Mouse (Mus musculus): Measurements from ENCODE around the gene Ano6.
A peak's percentile ranks its signal among the peaks of the same experiment; 100 is the strongest.

The Ano6 gene

GRCm38 (mm10) chr15:95790529-95791071 lies at the start of gene Ano6:
Gene Ano6 (plus strand): TSS chr15:95790843.
- DNase-seq (ENCODE audit: low spot score in 2 of 2): peak; percentile 81 to 88

DNA sequence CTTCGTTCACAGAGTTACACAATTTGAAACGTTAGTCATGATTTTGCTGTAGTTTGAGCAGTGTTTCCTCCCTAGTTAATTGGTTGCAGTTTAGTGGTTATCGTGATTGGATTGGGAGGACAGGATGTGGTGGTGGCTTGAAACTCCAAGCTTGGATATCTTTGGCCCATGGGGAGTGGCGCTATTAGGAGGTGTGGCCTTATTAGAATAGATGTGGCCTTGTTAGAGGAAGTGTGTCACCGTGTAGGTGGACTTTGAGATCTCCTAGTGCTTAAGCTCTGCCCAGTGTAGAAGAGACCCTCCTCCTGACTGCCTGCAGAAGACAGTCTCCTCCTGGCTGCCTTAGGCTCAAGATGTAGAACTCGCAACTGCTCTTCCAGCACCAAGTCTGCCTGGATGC lies 47.7 kb upstream of the Ano6 start:
- no peak for DNase-seq (ENCODE audit: low spot score in 2 of 2)

DNA sequence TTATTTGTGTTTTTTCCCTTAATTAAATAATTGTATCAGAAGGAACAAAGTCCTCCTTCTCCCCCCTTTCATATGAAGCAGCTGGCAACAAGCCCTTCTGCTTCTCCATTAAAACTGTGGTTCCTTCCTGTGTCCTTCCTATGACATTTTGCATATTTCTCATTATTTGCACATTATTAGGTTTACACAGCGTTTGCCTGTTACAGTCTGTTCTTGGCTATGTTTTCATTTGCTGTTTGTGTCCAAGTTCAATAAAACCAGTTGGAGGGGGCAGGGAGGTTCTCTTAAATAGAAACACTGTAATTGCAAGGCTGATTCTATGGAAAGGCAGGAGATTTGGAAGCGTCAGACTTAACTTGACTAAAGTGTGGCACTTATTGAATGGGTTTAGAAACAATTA lies 46.8 kb upstream of the Ano6 start:
- no peak for DNase-seq (ENCODE audit: low spot score in 2 of 2)

DNA sequence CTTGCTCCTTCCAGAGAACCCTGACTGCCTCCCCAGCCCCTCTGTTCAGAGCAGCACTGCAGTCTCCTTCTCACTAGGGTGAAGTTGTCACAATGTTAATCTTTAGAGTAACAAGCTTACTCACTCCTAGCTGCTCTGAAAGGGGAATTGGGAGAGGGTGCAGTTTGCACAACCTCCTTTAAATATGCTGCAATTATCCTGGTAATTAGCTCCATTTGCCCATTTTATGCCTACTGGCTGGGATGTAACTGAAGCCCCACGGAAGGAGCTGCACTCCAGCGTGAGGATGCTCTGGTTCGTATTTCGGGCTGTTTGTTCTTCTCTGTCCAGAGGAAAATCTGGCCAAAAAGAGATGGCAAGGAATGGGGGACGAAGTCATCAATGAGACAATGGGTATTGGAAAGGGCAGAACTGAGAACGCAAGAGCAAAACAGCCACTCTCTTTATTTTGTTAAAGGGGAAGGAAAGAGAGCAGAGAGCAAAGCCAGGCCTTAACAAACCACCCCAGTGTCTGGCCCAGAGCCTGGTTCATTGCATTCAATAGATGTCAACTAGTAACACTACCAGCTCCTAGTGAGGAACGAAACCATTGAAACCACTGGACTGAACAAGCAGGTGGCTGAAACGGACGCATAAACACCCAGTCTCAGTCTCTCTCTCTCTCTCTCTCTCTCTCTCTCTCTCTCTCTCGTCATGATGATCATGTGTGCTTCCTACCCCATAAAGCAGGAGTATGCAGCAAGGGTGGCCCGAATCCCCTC lies 45.1 kb upstream of the Ano6 start:
- no peak for DNase-seq (ENCODE audit: low spot score in 2 of 2)

- no peak for DNase-seq (ENCODE audit: low spot score in 2 of 2)
Observed at GRCm38 (mm10) chr15:95746513-95746912, 44.1 kb upstream of the Ano6 start.

DNA sequence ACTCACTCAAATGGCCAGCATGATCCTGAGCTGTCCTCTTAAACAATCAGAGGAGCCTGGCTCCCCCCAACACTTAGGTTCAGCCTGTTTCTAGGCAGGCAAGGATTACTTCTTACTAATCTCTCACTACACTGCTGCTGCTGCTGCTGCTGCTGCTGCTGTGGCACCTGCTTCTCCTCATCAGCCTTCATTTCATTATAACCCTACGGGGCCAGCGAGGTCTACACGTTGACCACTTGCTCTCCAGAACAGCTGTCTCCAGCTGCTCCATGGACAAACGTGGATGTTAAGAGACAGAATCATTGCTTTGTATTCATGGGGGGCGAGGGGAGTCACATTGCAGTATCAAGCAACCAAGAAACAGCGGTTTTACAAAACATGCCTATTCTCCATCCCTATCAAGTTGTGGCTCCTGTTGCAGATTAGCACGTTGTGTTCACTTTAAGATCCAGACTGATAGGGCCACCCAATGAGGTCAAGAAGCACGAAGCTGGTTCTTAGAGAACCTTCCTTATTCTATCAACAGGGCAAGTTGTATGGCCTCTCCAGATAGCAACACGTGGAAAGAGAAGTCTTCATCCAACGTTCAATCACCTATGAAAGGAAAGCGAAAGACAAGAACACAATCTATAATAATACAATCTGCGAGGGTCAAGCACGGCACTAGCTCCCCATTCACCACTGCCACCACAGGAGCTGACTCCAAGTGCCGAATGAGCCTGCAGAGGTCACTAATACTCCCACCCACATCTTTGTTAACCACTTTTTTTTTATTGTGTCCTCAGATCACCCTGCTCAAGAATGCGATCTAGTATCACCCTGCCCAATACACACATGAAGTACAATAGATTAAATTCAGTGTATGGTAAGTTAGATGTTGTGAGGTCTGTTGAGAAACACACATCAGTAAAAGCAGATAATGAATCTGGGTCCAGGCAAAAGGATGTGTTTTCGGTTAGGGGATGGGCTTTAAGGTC lies 43.4 kb upstream of the Ano6 start:
- DNase-seq (ENCODE audit: low spot score in 2 of 2): no peak

- DNase-seq (ENCODE audit: low spot score in 2 of 2): no peak
Observed at GRCm38 (mm10) chr15:95749216-95749615, 41.4 kb upstream of the Ano6 start.

GRCm38 (mm10) chr15:95750038-95750437 lies 40.6 kb upstream of the Ano6 start:
- no peak for DNase-seq (ENCODE audit: low spot score in 2 of 2)

DNA sequence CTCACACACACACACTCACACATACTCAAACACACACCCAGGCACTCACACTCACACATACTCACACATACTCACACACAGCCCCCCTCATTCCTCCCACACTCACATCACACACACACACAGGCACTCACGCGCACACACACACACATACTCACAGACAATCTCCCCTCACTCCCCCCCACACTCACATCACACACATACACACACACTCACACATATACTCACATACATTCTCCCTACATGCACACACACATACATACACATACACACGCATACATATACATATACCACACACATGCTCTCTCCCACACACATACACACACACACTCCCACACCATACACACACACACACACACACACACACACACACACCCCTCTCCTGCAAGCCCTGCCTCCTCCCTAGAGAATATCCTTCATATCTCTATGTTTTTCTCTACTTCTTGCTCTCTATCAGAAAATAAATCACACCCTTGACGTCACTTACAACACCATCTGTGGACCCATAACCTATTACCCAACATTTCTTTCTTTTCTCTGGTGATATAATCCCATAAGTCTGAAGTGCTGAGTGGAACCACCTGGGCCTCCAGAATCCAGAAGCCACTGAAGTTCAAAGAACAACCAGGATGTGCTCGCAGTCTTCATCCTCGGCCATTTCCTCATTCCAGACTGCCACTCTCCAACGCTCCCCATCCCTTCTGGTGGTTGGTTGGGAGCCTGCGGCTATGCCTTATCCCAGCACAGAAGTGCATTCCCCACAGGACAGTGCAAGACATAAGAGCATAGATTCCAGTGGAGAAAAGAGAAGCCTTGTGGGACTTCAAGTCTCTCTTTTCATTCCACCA lies 38.6 kb upstream of the Ano6 start:
- no peak for DNase-seq (ENCODE audit: low spot score in 2 of 2)

- no peak for DNase-seq (ENCODE audit: low spot score in 2 of 2)
Observed at GRCm38 (mm10) chr15:95752677-95753019, 38.0 kb upstream of the Ano6 start.

GRCm38 (mm10) chr15:95753031-95753430 lies 37.6 kb upstream of the Ano6 start:
- DNase-seq (ENCODE audit: low spot score in 2 of 2): no peak

- DNase-seq (ENCODE audit: low spot score in 2 of 2): no peak
Observed at GRCm38 (mm10) chr15:95757169-95757568, 33.5 kb upstream of the Ano6 start.

GRCm38 (mm10) chr15:95758069-95758468 lies 32.6 kb upstream of the Ano6 start:
- DNase-seq (ENCODE audit: low spot score in 2 of 2): no peak

- no peak for DNase-seq (ENCODE audit: low spot score in 2 of 2)
Observed at GRCm38 (mm10) chr15:95758696-95759434, 31.8 kb upstream of the Ano6 start.

GRCm38 (mm10) chr15:95759857-95760256 lies 30.8 kb upstream of the Ano6 start:
- no peak for DNase-seq (ENCODE audit: low spot score in 2 of 2)

DNA sequence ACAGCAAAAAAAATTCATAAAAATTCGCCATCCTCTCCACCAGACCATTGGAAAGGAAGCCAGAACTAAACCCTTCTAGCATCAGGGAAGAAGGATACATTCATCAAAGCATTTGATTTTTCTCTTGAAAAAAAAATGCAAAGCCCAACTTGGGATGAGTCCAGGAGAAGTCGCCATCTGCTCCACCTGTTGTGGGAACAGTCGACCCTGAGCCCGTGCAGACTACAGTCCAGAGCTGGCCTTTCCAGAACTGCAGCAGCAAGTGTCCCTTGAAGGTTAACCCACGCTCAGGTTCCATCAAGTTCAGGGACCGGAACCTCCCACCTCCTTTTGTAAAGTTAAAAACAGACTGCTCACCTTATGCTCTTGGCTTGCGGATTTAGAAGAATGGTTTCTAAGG lies 29.2 kb upstream of the Ano6 start:
- DNase-seq (ENCODE audit: low spot score in 2 of 2): no peak

DNA sequence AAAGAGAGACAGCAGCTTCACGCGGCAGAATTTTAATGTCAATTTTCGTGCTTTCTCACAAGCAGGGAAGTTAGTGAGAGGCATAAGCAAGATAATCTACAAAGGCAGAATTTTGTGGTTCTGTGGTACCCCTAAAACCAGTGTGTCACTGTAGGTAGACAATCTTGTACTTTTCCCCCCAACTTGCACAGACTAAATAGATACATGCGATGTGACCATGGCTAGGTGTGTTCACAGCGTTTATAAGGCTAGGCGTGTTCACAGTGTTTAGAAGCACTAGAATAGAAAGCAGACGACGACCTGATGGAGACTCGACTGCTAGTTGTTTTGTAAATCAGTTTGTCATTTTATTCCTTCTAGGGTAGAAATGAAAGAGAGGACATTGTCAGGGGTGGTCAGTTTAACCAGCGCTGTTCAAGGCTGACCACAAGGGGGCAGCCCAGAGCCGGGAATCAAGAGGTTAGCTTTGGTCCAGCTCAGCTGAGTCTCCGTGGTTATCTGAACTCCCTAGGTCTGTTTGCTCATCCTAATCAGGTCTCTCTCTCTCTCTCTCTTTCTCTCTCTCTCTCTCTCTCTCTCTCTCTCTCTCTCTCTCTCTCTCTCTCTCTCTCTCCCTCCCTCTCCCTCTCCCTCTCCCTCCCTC lies 27.9 kb upstream of the Ano6 start:
- peak; percentile 21 to 56 for DNase-seq (ENCODE audit: low spot score in 2 of 2)

DNA sequence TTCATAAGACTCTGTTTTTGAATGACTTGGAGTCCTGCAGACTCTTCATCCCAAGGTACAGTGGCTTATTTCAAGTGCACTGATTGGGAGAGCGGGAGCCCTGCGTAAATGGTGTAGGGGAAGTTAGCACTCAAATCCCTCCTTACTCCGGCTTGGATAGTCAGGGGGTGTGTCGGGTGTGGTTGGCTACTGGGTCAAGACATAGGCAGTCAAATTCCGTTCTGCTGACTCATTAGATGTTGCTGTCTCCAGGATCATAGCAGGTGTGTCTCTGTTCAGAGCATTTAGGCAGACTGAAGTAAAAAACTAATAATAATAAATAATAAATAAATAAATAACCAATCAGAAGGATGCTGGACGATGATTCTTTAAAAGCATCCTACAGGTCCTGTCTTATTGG lies 27.2 kb upstream of the Ano6 start:
- DNase-seq (ENCODE audit: low spot score in 2 of 2): no peak

DNA sequence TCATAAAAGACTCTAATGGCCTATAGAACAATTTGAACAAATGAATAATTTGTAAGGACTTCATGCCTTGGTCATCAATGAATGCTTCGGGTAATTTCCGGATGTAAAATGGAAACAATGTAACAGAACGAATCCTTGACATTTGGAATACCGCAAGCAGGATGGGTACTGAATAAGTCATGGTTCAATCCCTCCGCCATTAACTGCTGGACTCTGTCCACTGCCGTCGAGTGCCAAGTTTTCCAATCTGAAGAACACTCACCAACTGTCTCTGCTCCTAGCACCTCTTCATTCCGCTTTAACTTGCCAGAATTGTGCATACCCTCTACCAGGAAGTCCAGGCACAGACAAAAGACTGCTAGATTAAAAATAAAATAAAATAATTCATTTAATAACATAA lies 25.4 kb upstream of the Ano6 start:
- no peak for DNase-seq (ENCODE audit: low spot score in 2 of 2)

DNA sequence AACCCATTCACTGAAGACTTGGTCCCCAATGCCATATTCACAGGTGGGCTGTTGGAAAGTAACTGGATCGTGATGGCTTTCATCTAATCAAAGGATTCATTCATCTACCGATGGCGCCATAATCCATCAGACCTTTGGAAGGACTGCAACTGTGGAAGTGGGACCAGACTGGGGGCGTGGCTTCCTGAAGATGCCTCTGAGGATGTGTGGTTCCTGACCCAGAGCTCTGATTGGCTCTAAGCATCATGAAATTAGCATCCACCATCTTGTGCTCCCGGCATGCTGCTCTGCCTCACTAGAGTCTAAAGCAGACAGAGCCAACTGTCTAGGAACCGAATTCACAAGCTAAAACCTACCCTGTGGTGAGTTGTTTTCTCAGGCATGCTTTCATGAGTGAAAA lies 24.7 kb upstream of the Ano6 start:
- DNase-seq (ENCODE audit: low spot score in 2 of 2): no peak

GRCm38 (mm10) chr15:95767825-95768224 lies 22.8 kb upstream of the Ano6 start:
- no peak for DNase-seq (ENCODE audit: low spot score in 2 of 2)
